Mouse (Mus musculus) neural tube, embryonic 11.5 days (tissue): ENCODE results near the gene 5430427O19Rik. TPM values are rescaled to one million over a fixed set of nuclear protein-coding genes. Genes with fewer than 3 reads are reported as not detected.

Experiments used
- ATAC-seq: fragments of 200-750 bp; cut with Nextera tagmentation; 2 replicates; pipeline ENCODE4 v1.8.0; 2017; ENCODE audit warnings: moderate number of reproducible peaks, mild to moderate bottlenecking, moderate TSS enrichment, moderate library complexity; ENCODE audit not compliant: insufficient read depth, low FRiP score, low TSS enrichment
- DNase-seq: peaks from one replicate; pipeline ENCODE4 v3.0.0-alpha.2; 2015; ENCODE audit warnings: low spot score
- H3K27ac ChIP-seq: fragments of 300-500 bp; sonication (generic); 2 replicates; pipeline ENCODE4 v1.5.1; 2014; ENCODE audit warnings: low read depth, mild to moderate bottlenecking, low read length
- H3K27me3 ChIP-seq: fragments of 300-500 bp; sonication (generic); 2 replicates; pipeline ENCODE4 v1.6.1; 2014; ENCODE audit warnings: mild to moderate bottlenecking, low read length, mixed read lengths; ENCODE audit not compliant: control insufficient read depth, insufficient read depth
- H3K36me3 ChIP-seq: fragments of 300-500 bp; sonication (generic); 2 replicates; pipeline ENCODE4 v1.6.1; 2014; ENCODE audit warnings: mild to moderate bottlenecking, low read length, moderate library complexity, mixed read lengths; ENCODE audit not compliant: control insufficient read depth, insufficient read depth
- H3K4me1 ChIP-seq: fragments of 300-500 bp; sonication (generic); 2 replicates; pipeline ENCODE4 v1.6.1; 2014; ENCODE audit warnings: low read length, mixed read lengths; ENCODE audit not compliant: control insufficient read depth, insufficient read depth
- H3K4me2 ChIP-seq: fragments of 300-500 bp; sonication (generic); 2 replicates; pipeline ENCODE4 v1.6.1; 2014; ENCODE audit warnings: low read depth, mild to moderate bottlenecking, moderate library complexity
- H3K4me3 ChIP-seq: fragments of 300-500 bp; sonication (generic); 2 replicates; pipeline ENCODE4 v1.5.1; 2014; ENCODE audit warnings: low read depth, low read length
- H3K9ac ChIP-seq: fragments of 300-500 bp; sonication (generic); 2 replicates; pipeline ENCODE4 v1.6.1; 2014; ENCODE audit warnings: mild to moderate bottlenecking, low read length
- H3K9me3 ChIP-seq: fragments of 300-500 bp; sonication (generic); 2 replicates; pipeline ENCODE4 v1.6.1; 2016; ENCODE audit warnings: low read length; ENCODE audit not compliant: control insufficient read depth
- WGBS: fragments of 180-500 bp; shearing (Covaris S2); extraction: QIAGEN DNeasy Blood & Tissue Kit; methylation state at CpG from one replicate; pipeline ENCODE4 v1.1.7; 2014; 5-methylcytosine and 5-hydroxymethylcytosine counted together
- polyA plus RNA-seq: library from polyadenylated mRNA; unstranded; fragments of >200 nt; fragmentation: Nextera tagmentation; extraction: Ambion mirVana; gene quantifications from 2 replicates; pipeline ENCODE4 v1.2.1, GENCODE M21; 2014

The 5430427O19Rik gene
- polyA plus RNA-seq: 0.09 and 0.12 TPM in 2 replicates

- H3K27me3 ChIP-seq: no peaks in the 10 kb centered on the region
- no peak within 1 kb of the TSS for H3K4me2 ChIP-seq
- H3K36me3 ChIP-seq: no peaks in the 10 kb centered on the region
- H3K9ac ChIP-seq: no peak within 1 kb of the TSS
- DNase-seq (no peak), ATAC-seq (no peak)
- no peak within 1 kb of the TSS for H3K4me3 ChIP-seq
- WGBS: 84% methylated on average over 3 of the region's 3 CpGs
- no peak within 1 kb of the TSS for H3K27ac ChIP-seq
- no peaks in the 10 kb centered on the region for H3K9me3 ChIP-seq
- H3K4me1 ChIP-seq: no peaks in the 10 kb centered on the region
These were observed at the start of gene 5430427O19Rik for GRCm38 (mm10) chrX:85869914-85870483. Gene 5430427O19Rik (plus strand): TSS chrX:85870354.

DNA sequence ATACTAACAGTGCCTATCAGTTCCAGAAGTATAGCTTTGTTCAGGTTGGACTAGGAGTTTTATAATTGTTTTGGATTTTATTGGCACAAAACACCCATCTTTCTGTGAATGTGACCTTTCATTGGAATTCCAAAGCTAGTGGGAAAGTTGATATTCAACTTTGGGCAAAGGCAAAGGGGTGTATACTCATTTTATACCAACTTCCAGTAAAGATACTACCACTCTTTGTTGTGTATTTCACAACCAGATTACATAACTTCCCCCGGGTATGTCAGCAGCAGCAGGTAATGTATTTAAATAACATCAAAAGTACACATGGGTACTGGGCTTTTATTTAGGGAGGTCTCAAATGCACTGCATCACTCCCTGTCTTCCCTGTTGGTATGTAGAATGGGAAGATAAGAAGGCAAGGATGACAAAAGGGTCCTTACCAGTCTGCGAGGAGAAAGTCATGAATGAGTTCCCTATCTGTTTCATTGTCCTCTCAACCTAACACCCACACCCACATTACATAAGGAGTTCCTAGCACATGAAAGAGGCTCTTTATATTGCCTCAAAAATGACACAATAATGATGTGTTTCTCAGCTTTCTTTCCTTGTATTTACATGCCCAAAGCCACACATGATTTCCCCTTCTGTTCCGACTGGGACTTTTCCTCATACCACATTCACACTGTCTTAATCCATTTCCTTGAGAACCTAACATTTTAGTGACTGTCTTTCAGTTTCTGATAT is 42.3 kb upstream of the 5430427O19Rik start:
- DNase-seq: no peak
- 87% methylated on average over 3 of the region's 3 CpGs for WGBS
- no peak for ATAC-seq

DNA sequence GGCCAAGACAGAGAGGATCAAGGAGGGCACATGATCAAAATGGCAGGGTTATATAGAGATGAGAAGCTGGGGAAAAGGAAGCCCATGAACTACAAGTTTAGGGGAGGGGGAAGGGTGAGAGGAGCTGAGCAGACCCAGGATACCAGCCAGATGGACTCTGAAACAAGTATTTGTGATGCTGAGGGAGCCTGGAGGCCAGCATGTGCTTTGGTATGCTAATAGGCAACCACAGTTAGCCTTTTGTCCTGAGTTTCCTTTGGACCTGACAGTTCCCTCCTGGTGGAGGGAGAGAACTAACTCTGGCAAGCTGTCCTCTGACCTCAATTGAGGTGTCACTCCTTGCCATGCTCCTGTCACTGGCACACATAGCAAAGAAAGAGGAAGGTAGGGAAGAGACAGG is 41.2 kb upstream of the 5430427O19Rik start:
- Histone ChIP-seq H3K4me2 (no peak overlapping the region), H3K27ac (no peak overlapping the region), H3K4me3 (no peak overlapping the region), H3K27me3 (no peaks in the 10 kb centered on the region), H3K9ac (no peak overlapping the region), H3K36me3 (no peaks in the 10 kb centered on the region), H3K9me3 (no peaks in the 10 kb centered on the region), H3K4me1 (no peaks in the 10 kb centered on the region)
- ATAC-seq (no peak), DNase-seq (no peak)

More for the DNA sequence above, 42.3 kb upstream of the 5430427O19Rik start:
- Histone ChIP-seq H3K27me3 (no peaks in the 10 kb centered on the region), H3K4me1 (no peaks in the 10 kb centered on the region), H3K9me3 (no peaks in the 10 kb centered on the region), H3K4me3 (no peak overlapping the region), H3K4me2 (no peak overlapping the region), H3K36me3 (no peaks in the 10 kb centered on the region), H3K9ac (no peak overlapping the region), H3K27ac (no peak overlapping the region)

GRCm38 (mm10) chrX:85839174-85839573 is 31.0 kb upstream of the 5430427O19Rik start:
- no peak for ATAC-seq
- H3K4me2 ChIP-seq: no peak overlapping the region
- H3K4me3 ChIP-seq: no peak overlapping the region
- H3K4me1 ChIP-seq: no peaks in the 10 kb centered on the region
- no peaks in the 10 kb centered on the region for H3K9me3 ChIP-seq
- no peaks in the 10 kb centered on the region for H3K27me3 ChIP-seq
- H3K36me3 ChIP-seq: no peaks in the 10 kb centered on the region
- no peak overlapping the region for H3K9ac ChIP-seq
- no peak for DNase-seq
- no peak overlapping the region for H3K27ac ChIP-seq

DNA sequence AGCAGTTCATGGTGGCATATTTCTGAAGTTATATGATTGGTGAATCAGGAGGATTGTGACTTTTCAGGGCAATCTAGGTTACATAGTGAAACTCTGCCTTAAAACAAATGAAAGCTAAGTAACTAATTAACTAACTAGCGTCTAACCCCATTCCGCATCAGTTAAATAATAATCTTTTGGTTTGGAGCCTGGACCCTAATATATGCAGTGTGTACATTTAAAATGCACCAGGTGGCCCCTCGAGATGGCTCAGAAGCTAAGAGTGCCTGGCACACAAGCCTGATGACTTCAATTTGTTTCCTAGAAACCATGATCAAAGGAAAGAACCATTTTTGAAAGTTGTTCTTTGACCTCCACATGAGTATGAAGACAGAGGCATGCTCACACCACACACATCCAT is 14.2 kb upstream of the 5430427O19Rik start:
- ATAC-seq (no peak), DNase-seq (no peak)
- Histone ChIP-seq H3K9me3 (no peaks in the 10 kb centered on the region), H3K9ac (no peak overlapping the region), H3K27me3 (no peaks in the 10 kb centered on the region), H3K4me3 (no peak overlapping the region), H3K4me2 (no peak overlapping the region), H3K4me1 (no peaks in the 10 kb centered on the region), H3K27ac (no peak overlapping the region), H3K36me3 (no peaks in the 10 kb centered on the region)
- 81% methylated on average over 3 of the region's 3 CpGs for WGBS

- H3K27me3 ChIP-seq: no peaks in the 10 kb centered on the region
- H3K4me2 ChIP-seq: no peak overlapping the region
- no peak overlapping the region for H3K9ac ChIP-seq
- H3K27ac ChIP-seq: no peak overlapping the region
- no peak for ATAC-seq
- H3K9me3 ChIP-seq: no peaks in the 10 kb centered on the region
- no peak for DNase-seq
- H3K36me3 ChIP-seq: no peaks in the 10 kb centered on the region
- no peak overlapping the region for H3K4me3 ChIP-seq
- no peaks in the 10 kb centered on the region for H3K4me1 ChIP-seq
These were observed 13.0 kb upstream of the 5430427O19Rik start for GRCm38 (mm10) chrX:85857169-85857568.

- DNase-seq (no peak), ATAC-seq (no peak)
- Histone ChIP-seq H3K4me2 (no peak overlapping the region), H3K9me3 (no peaks in the 10 kb centered on the region), H3K27ac (no peak overlapping the region), H3K36me3 (no peaks in the 10 kb centered on the region), H3K4me3 (no peak overlapping the region), H3K27me3 (no peaks in the 10 kb centered on the region), H3K4me1 (no peaks in the 10 kb centered on the region), H3K9ac (no peak overlapping the region)
- WGBS: 81% methylated on average over 3 of the region's 3 CpGs
These were observed 2.1 kb upstream of the 5430427O19Rik start for GRCm38 (mm10) chrX:85868079-85868478.

GRCm38 (mm10) chrX:85871371-85872056 is 1.4 kb downstream of the 5430427O19Rik start:
- ATAC-seq: no peak
- 94% methylated on average over 11 of the region's 11 CpGs for WGBS

GRCm38 (mm10) chrX:85874367-85874766 is 4.2 kb downstream of the 5430427O19Rik start:
- ATAC-seq (no peak), DNase-seq (no peak)
- no peak overlapping the region for H3K9ac ChIP-seq
- no peak overlapping the region for H3K27ac ChIP-seq
- H3K4me3 ChIP-seq: no peak overlapping the region
- WGBS: 91% methylated on average over 4 of the region's 4 CpGs
- H3K4me1 ChIP-seq: no peaks in the 10 kb centered on the region
- no peaks in the 10 kb centered on the region for H3K27me3 ChIP-seq
- no peaks in the 10 kb centered on the region for H3K36me3 ChIP-seq
- H3K9me3 ChIP-seq: no peaks in the 10 kb centered on the region
- H3K4me2 ChIP-seq: no peak overlapping the region

More at GRCm38 (mm10) chrX:85871371-85872056, 1.4 kb downstream of the 5430427O19Rik start:
- no peak for DNase-seq
- no peak overlapping the region for H3K9ac ChIP-seq
- no peak overlapping the region for H3K4me3 ChIP-seq
- no peaks in the 10 kb centered on the region for H3K27me3 ChIP-seq
- no peaks in the 10 kb centered on the region for H3K4me1 ChIP-seq
- H3K9me3 ChIP-seq: no peaks in the 10 kb centered on the region
- no peaks in the 10 kb centered on the region for H3K36me3 ChIP-seq
- H3K4me2 ChIP-seq: no peak overlapping the region
- no peak overlapping the region for H3K27ac ChIP-seq
